Mouse (Mus musculus): Measurements from ENCODE around the gene Ddn.
A peak's percentile ranks its signal among the peaks of the same experiment; 100 is the strongest.
"Not testable (repeated sequence)": the region's sequence is repeated elsewhere in the genome, so short reads cannot be mapped to it uniquely, and the experiment has no call there.

Ddn gene

GRCm38 (mm10) chr15:98830736-98831683, 21.7 kb upstream of the Ddn start, which contains the start of gene Prkag1:
Gene Prkag1, minus strand, starts transcription at chr15:98831521.
- peak; percentile 97 for DNase-seq (ENCODE audit: low spot score)

- no peak for DNase-seq (ENCODE audit: low spot score)
These were observed 18.3 kb upstream of the Ddn start for GRCm38 (mm10) chr15:98827611-98828011.

GRCm38 (mm10) chr15:98823434-98823833, 14.1 kb upstream of the Ddn start:
- no peak for DNase-seq (ENCODE audit: low spot score)

- no peak for DNase-seq (ENCODE audit: low spot score)
These were observed 12.9 kb upstream of the Ddn start for GRCm38 (mm10) chr15:98822147-98822546.

- DNase-seq (ENCODE audit: low spot score), result no peak
These were observed 12.1 kb upstream of the Ddn start for GRCm38 (mm10) chr15:98821403-98821802.

- no peak for DNase-seq (ENCODE audit: low spot score)
These were observed 11.6 kb upstream of the Ddn start for GRCm38 (mm10) chr15:98820937-98821336.

GRCm38 (mm10) chr15:98818171-98818570, 8.9 kb upstream of the Ddn start:
- no peak for DNase-seq (ENCODE audit: low spot score)

GRCm38 (mm10) chr15:98812741-98813424, 3.6 kb upstream of the Ddn start:
- DNase-seq (ENCODE audit: low spot score), result no peak

- DNase-seq (ENCODE audit: low spot score), result not testable (repeated sequence)
These were observed 922 bp upstream of the Ddn start for GRCm38 (mm10) chr15:98810212-98810611.

- no peak for DNase-seq (ENCODE audit: low spot score)
These were observed 597 bp downstream of the Ddn start for GRCm38 (mm10) chr15:98808651-98809134.

- peak; percentile 35 for DNase-seq (ENCODE audit: low spot score)
These were observed 1.2 kb downstream of the Ddn start for GRCm38 (mm10) chr15:98807895-98808650.

GRCm38 (mm10) chr15:98806809-98807770, 2.2 kb downstream of the Ddn start:
- peak; percentile 33 for DNase-seq (ENCODE audit: low spot score)

GRCm38 (mm10) chr15:98806071-98806808, 3.0 kb downstream of the Ddn start:
- peak; percentile 39 for DNase-seq (ENCODE audit: low spot score)

GRCm38 (mm10) chr15:98805324-98806040, 3.8 kb downstream of the Ddn start:
- DNase-seq (ENCODE audit: low spot score), result peak; percentile 85

GRCm38 (mm10) chr15:98804054-98804453, 5.2 kb downstream of the Ddn start:
- peak; percentile 88 for DNase-seq (ENCODE audit: low spot score)

GRCm38 (mm10) chr15:98802926-98803325, 6.4 kb downstream of the Ddn start:
- no peak for DNase-seq (ENCODE audit: low spot score)

GRCm38 (mm10) chr15:98799396-98799795, 9.9 kb downstream of the Ddn start:
- peak; percentile 93 for DNase-seq (ENCODE audit: low spot score)

- DNase-seq (ENCODE audit: low spot score), result no peak
These were observed 10.4 kb downstream of the Ddn start for GRCm38 (mm10) chr15:98798903-98799302.

- DNase-seq (ENCODE audit: low spot score), result peak; percentile 85
These were observed 11.3 kb downstream of the Ddn start for GRCm38 (mm10) chr15:98797835-98798492.

Measured in embryo, embryonic 10 days (tissue).